Mouse (Mus musculus): ENCODE data around the gene Dmpk.

DNA sequence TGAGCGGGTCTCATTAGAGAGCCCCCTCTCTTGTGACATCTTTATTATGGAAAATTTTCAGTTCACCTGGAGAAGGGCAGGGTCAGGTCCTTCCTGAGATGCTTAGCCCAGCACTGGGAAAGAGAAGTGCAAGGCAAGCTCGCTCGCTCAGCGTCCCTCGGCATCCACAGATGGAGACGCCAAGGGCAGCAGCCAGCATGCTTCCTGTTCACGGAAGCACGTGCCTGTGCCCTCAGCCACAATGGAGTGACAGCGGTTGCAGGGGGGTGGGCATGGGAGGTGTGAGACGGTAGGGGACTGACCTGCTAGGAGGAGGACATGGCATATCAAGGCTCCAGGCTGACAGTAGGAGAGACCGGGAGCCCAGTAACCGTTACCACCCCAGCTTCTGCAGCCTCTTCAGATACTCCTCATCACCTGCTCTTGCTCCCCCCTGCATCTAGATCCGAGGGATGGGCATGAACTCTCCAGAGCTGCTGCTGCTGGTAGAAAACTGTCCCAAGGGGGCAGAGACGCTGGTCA lies 35.6 kb upstream of the Dmpk start:
- no peak for TF ChIP-seq EP300 (optimal IDR thresholded peaks at IDR 0.05)
- TF ChIP-seq CTCF (IDR thresholded peaks at IDR 0.05; ENCODE audit: low read depth): no peak

All from stomach, postnatal 0 days (tissue).